Mouse (Mus musculus) neural tube, embryonic 15.5 days (tissue): ENCODE results near the gene Fcrl1. TPM values are rescaled to one million over a fixed set of nuclear protein-coding genes. Genes with fewer than 3 reads are reported as not detected.
"Not testable (repeated sequence)": the region's sequence is repeated elsewhere in the genome, so short reads cannot be mapped to it uniquely, and the experiment has no call there.

Experiments
- ATAC-seq: fragments of 200-750 bp; cut with Nextera tagmentation; 2 replicates; pipeline ENCODE4 v1.8.0; 2017; ENCODE audit warnings: mild to moderate bottlenecking, moderate TSS enrichment, moderate library complexity; ENCODE audit not compliant: low FRiP score
- H3K27ac ChIP-seq: fragments of 300-500 bp; sonication (generic); replicated peaks from 2 replicates; pipeline ENCODE4 v1.5.1; 2015; ENCODE audit warnings: mild to moderate bottlenecking, inconsistent platforms
- H3K27me3 ChIP-seq: fragments of 300-500 bp; sonication (generic); replicated peaks from 2 replicates; pipeline ENCODE4 v1.6.1; 2015; ENCODE audit warnings: inconsistent platforms
- H3K36me3 ChIP-seq: fragments of 300-500 bp; sonication (generic); 2 replicates; pipeline ENCODE4 v1.6.1; 2015; ENCODE audit warnings: inconsistent platforms
- H3K4me1 ChIP-seq: fragments of 300-500 bp; sonication (generic); 2 replicates; pipeline ENCODE4 v1.6.1; 2015; ENCODE audit warnings: inconsistent platforms
- H3K4me2 ChIP-seq: fragments of 300-500 bp; sonication (generic); 2 replicates; pipeline ENCODE4 v1.6.1; 2015; ENCODE audit warnings: inconsistent platforms, mild to moderate bottlenecking, moderate library complexity
- H3K4me3 ChIP-seq: fragments of 300-500 bp; sonication (generic); replicated peaks from 2 replicates; pipeline ENCODE4 v1.5.1; 2015; ENCODE audit warnings: mild to moderate bottlenecking, inconsistent platforms
- H3K9ac ChIP-seq: fragments of 300-500 bp; sonication (generic); replicated peaks from 2 replicates; pipeline ENCODE4 v1.6.1; 2015; ENCODE audit warnings: mild to moderate bottlenecking, inconsistent platforms
- H3K9me3 ChIP-seq: fragments of 300-500 bp; sonication (generic); replicated peaks from 2 replicates; pipeline ENCODE4 v1.6.1; 2016; ENCODE audit warnings: inconsistent platforms
- whole genome bisulfite sequencing: fragments of 180-500 bp; shearing (Covaris S2); methylation state at CpG from one replicate; pipeline ENCODE4 v1.1.7; 2015; ENCODE audit warnings: mixed read lengths; 5-methylcytosine and 5-hydroxymethylcytosine counted together
- polyA plus RNA-seq: library from polyadenylated mRNA; unstranded; fragments of >200 nt; fragmentation: Nextera tagmentation; extraction: Ambion mirVana; gene quantifications from 2 replicates; pipeline ENCODE4 v1.2.1, GENCODE M21; 2015

Gene Fcrl1
- 0.12 and 0.29 TPM in 2 replicates for polyA plus RNA-seq

- H3K27ac ChIP-seq = no peak within 1 kb of the TSS
- 84% methylated on average over 18 of the region's 18 CpGs for WGBS
- H3K4me1 ChIP-seq = no peaks in the 10 kb centered on the region
- no peaks in the 10 kb centered on the region for H3K9me3 ChIP-seq
- no peak for ATAC-seq
- H3K9ac ChIP-seq = no peak within 1 kb of the TSS
- H3K27me3 ChIP-seq = no peaks in the 10 kb centered on the region
- H3K4me3 ChIP-seq = no peak within 1 kb of the TSS
- no peaks in the 10 kb centered on the region for H3K36me3 ChIP-seq
- H3K4me2 ChIP-seq = no peak within 1 kb of the TSS
Observed at GRCm38 (mm10) chr3:87376195-87377165, at the start of gene Fcrl1. Fcrl1 (plus strand) TSS chr3:87376387.

- H3K4me2 ChIP-seq = no peak overlapping the region
- no peak overlapping the region for H3K27ac ChIP-seq
- no peak overlapping the region for H3K9ac ChIP-seq
- H3K4me3 ChIP-seq = no peak overlapping the region
- no peaks in the 10 kb centered on the region for H3K4me1 ChIP-seq
- WGBS = 93% methylated on average over 5 of the region's 5 CpGs
- H3K9me3 ChIP-seq = no peaks in the 10 kb centered on the region
- no peaks in the 10 kb centered on the region for H3K27me3 ChIP-seq
- no peak for ATAC-seq
- H3K36me3 ChIP-seq = no peaks in the 10 kb centered on the region
Observed at GRCm38 (mm10) chr3:87337899-87338298, 38.3 kb upstream of the Fcrl1 start.

GRCm38 (mm10) chr3:87350992-87351391, 25.2 kb upstream of the Fcrl1 start:
- H3K27ac ChIP-seq, H3K4me2 ChIP-seq, ATAC-seq, H3K9ac ChIP-seq, H3K4me3 ChIP-seq, H3K4me1 ChIP-seq, H3K9me3 ChIP-seq, H3K36me3 ChIP-seq, H3K27me3 ChIP-seq: not testable (repeated sequence)
- WGBS = 86% methylated on average over 2 of the region's 2 CpGs

GRCm38 (mm10) chr3:87357581-87357980, 18.6 kb upstream of the Fcrl1 start, which contains the start of gene Cd5l:
Cd5l (plus strand) TSS chr3:87357881.
- Histone ChIP-seq H3K9me3 (no peaks in the 10 kb centered on the region), H3K4me1 (no peaks in the 10 kb centered on the region), H3K4me2 (no peak within 1 kb of the TSS), H3K27me3 (no peaks in the 10 kb centered on the region), H3K27ac (no peak within 1 kb of the TSS), H3K9ac (no peak within 1 kb of the TSS), H3K36me3 (no peaks in the 10 kb centered on the region), H3K4me3 (no peak within 1 kb of the TSS)
- ATAC-seq = no peak

GRCm38 (mm10) chr3:87359215-87359614, 17.0 kb upstream of the Fcrl1 start:
- H3K4me1 ChIP-seq = no peaks in the 10 kb centered on the region
- H3K27me3 ChIP-seq = no peaks in the 10 kb centered on the region
- no peak overlapping the region for H3K27ac ChIP-seq
- ATAC-seq = no peak
- no peaks in the 10 kb centered on the region for H3K36me3 ChIP-seq
- H3K4me3 ChIP-seq = no peak overlapping the region
- no peaks in the 10 kb centered on the region for H3K9me3 ChIP-seq
- H3K9ac ChIP-seq = no peak overlapping the region
- no peak overlapping the region for H3K4me2 ChIP-seq

- no peak overlapping the region for H3K27ac ChIP-seq
- ATAC-seq = no peak
- no peak overlapping the region for H3K9ac ChIP-seq
- no peaks in the 10 kb centered on the region for H3K9me3 ChIP-seq
- no peak overlapping the region for H3K4me3 ChIP-seq
- H3K36me3 ChIP-seq = no peaks in the 10 kb centered on the region
- WGBS = 90% methylated on average over 6 of the region's 6 CpGs
- H3K27me3 ChIP-seq = no peaks in the 10 kb centered on the region
- H3K4me1 ChIP-seq = no peaks in the 10 kb centered on the region
- no peak overlapping the region for H3K4me2 ChIP-seq
Observed at GRCm38 (mm10) chr3:87360466-87360865, 15.7 kb upstream of the Fcrl1 start.

- no peak overlapping the region for H3K27ac ChIP-seq
- no peak overlapping the region for H3K9ac ChIP-seq
- H3K4me1 ChIP-seq = no peaks in the 10 kb centered on the region
- H3K9me3 ChIP-seq = no peaks in the 10 kb centered on the region
- WGBS = 92% methylated on average over 14 of the region's 14 CpGs
- no peaks in the 10 kb centered on the region for H3K27me3 ChIP-seq
- no peak overlapping the region for H3K4me2 ChIP-seq
- no peaks in the 10 kb centered on the region for H3K36me3 ChIP-seq
- no peak for ATAC-seq
- H3K4me3 ChIP-seq = no peak overlapping the region
Observed at GRCm38 (mm10) chr3:87365691-87366090, 10.5 kb upstream of the Fcrl1 start.

- Histone ChIP-seq H3K4me1 (no peaks in the 10 kb centered on the region), H3K27ac (no peak overlapping the region), H3K9ac (no peak overlapping the region), H3K4me2 (no peak overlapping the region), H3K27me3 (no peaks in the 10 kb centered on the region), H3K9me3 (no peaks in the 10 kb centered on the region), H3K4me3 (no peak overlapping the region), H3K36me3 (no peaks in the 10 kb centered on the region)
- 88% methylated on average over 10 of the region's 10 CpGs for WGBS
- ATAC-seq = no peak
Observed at GRCm38 (mm10) chr3:87367511-87367910, 8.7 kb upstream of the Fcrl1 start.

GRCm38 (mm10) chr3:87369181-87369580, 7.0 kb upstream of the Fcrl1 start:
- Histone ChIP-seq H3K36me3 (no peaks in the 10 kb centered on the region), H3K27me3 (no peaks in the 10 kb centered on the region), H3K27ac (no peak overlapping the region), H3K4me3 (no peak overlapping the region), H3K4me2 (no peak overlapping the region), H3K9me3 (no peaks in the 10 kb centered on the region), H3K9ac (no peak overlapping the region), H3K4me1 (no peaks in the 10 kb centered on the region)
- ATAC-seq = no peak
- WGBS = 84% methylated on average over 5 of the region's 5 CpGs

GRCm38 (mm10) chr3:87377228-87377627, 1.0 kb downstream of the Fcrl1 start:
- Histone ChIP-seq H3K9me3 (no peaks in the 10 kb centered on the region), H3K4me1 (no peaks in the 10 kb centered on the region), H3K27ac (no peak overlapping the region), H3K36me3 (no peaks in the 10 kb centered on the region), H3K4me2 (no peak overlapping the region), H3K4me3 (no peak overlapping the region), H3K27me3 (no peaks in the 10 kb centered on the region), H3K9ac (no peak overlapping the region)
- 76% methylated on average over 3 of the region's 3 CpGs for WGBS
- no peak for ATAC-seq

GRCm38 (mm10) chr3:87377719-87378118, 1.5 kb downstream of the Fcrl1 start:
- no peak for ATAC-seq
- WGBS = 74% methylated on average over 6 of the region's 6 CpGs
- H3K9me3 ChIP-seq = no peaks in the 10 kb centered on the region
- no peak overlapping the region for H3K9ac ChIP-seq
- H3K4me1 ChIP-seq = no peaks in the 10 kb centered on the region
- no peaks in the 10 kb centered on the region for H3K27me3 ChIP-seq
- H3K36me3 ChIP-seq = no peaks in the 10 kb centered on the region
- H3K4me2 ChIP-seq = no peak overlapping the region
- no peak overlapping the region for H3K27ac ChIP-seq
- no peak overlapping the region for H3K4me3 ChIP-seq

GRCm38 (mm10) chr3:87379641-87380315, 3.6 kb downstream of the Fcrl1 start:
- H3K27me3 ChIP-seq, ATAC-seq, H3K4me1 ChIP-seq, H3K9ac ChIP-seq, H3K4me3 ChIP-seq, H3K27ac ChIP-seq, H3K36me3 ChIP-seq, H3K9me3 ChIP-seq, H3K4me2 ChIP-seq: not testable (repeated sequence)
- 86% methylated on average over 2 of the region's 2 CpGs for WGBS
